Mouse (Mus musculus): ENCODE measurements around the gene Map3k20. TPM values are rescaled to one million over a fixed set of nuclear protein-coding genes. Genes with fewer than 3 reads are reported as not detected.

Map3k20 gene
- polyA plus RNA-seq, 1 experiment from 2014 or later = 4.8 TPM

DNA sequence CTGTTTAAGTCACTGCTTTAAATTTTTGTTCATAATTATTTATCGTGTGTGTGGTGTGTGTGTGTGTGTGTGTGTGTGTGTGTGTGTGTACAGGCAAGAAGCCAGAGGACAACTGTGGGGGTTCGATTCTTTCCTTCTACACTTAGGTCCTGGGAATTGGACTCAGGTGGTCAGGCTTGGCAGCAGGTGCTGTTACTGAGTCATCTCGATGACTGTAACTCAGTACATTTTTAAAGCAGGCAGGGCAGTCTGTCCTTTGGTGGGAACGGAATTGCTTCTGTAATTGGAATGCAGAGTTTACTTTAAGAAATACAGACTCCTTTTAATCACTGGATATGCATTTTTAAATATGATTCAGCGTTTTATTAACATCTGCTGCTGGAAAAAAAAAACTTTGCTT, 22.9 kb downstream of the Map3k20 start:
- TF ChIP-seq EP300 (IDR thresholded peaks at IDR 0.05; ENCODE audit: low read depth) (no peak), CTCF (IDR thresholded peaks at IDR 0.05; ENCODE audit: low read depth) (no peak)
- DNase-seq = no peak
- no peak for ATAC-seq
- Histone ChIP-seq H3K36me3 (replicated peaks; ENCODE audit: insufficient read depth, low read length) (peaks cover 5% of the 10 kb centered on the region; the same call in 1 of the 2 replicates), H3K9ac (replicated peaks) (no peak overlapping the region), H3K27me3 (ENCODE audit: insufficient read depth, low read length) (no peaks in the 10 kb centered on the region), H3K4me2 (ENCODE audit: low read depth, low read length) (no peak overlapping the region), H3K4me3 (ENCODE audit: low read depth, low read length) (no peak overlapping the region), H3K4me1 (ENCODE audit: insufficient read depth) (peaks cover 7% of the 10 kb centered on the region), H3K27ac (ENCODE audit: low read depth) (no peak overlapping the region), H3K9me3 (ENCODE audit: low read length) (no peaks in the 10 kb centered on the region)
- WGBS (ENCODE audit: insufficient replicate concordance) = 78% methylated on average over 5 of the region's 5 CpGs

DNA sequence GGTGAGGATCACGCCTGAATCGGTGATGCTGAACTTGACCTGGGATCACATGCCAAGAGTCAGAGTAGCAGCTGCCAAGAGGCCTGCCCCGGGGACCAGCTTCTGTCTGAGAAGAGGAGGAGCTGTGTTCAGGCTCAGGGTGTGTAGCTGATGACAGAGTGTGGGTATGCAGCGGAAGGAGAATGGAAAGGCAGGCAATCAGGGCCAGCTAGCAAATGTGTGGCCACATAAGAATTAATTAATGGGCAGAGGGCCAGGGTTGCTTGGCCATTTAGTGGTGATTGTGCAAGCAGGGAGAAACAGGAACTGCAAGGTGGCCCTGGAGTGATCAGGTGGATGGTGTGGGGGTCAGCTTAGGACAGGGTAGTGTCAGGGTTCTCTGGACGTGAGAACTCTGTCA, 23.5 kb downstream of the Map3k20 start:
- no peak overlapping the region for H3K4me3 ChIP-seq (ENCODE audit: low read depth, low read length)
- H3K9me3 ChIP-seq (ENCODE audit: low read length) = no peaks in the 10 kb centered on the region
- TF ChIP-seq CTCF (IDR thresholded peaks at IDR 0.05; ENCODE audit: low read depth) (no peak), EP300 (IDR thresholded peaks at IDR 0.05; ENCODE audit: low read depth) (no peak)
- 81% methylated on average over 5 of the region's 5 CpGs for WGBS (ENCODE audit: insufficient replicate concordance)
- no peak overlapping the region for H3K27ac ChIP-seq (ENCODE audit: low read depth)
- H3K27me3 ChIP-seq (ENCODE audit: insufficient read depth, low read length) = no peaks in the 10 kb centered on the region
- peaks cover 5% of the 10 kb centered on the region; the same call in 1 of the 2 replicates for H3K36me3 ChIP-seq (replicated peaks; ENCODE audit: insufficient read depth, low read length)
- DNase-seq (no peak), ATAC-seq (no peak)
- H3K4me2 ChIP-seq (ENCODE audit: low read depth, low read length) = no peak overlapping the region
- no peak overlapping the region for H3K9ac ChIP-seq (replicated peaks)
- peaks cover 7% of the 10 kb centered on the region for H3K4me1 ChIP-seq (ENCODE audit: insufficient read depth)

DNA sequence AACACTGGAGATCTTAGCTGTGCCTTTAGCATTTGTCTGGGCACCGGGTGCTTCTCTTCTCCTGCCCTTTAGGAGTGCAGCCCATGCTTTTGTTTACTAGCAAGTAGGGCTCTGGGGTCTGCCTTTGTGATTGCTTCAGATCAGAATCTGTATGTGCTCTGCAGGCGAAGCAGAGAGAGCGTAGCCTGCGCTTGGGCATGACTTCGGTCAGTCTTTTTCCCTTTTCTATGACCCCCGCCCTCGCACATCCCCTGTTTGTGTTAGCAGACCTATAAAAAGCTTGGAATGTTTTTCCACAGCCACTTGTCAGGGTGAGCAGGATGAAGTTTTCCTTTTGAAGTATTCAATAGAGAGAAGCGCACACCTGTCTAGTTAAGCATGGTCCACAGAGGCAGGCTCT, 26.0 kb downstream of the Map3k20 start:
- ATAC-seq = no peak
- Histone ChIP-seq H3K4me3 (ENCODE audit: low read depth, low read length) (no peak overlapping the region), H3K9me3 (ENCODE audit: low read length) (no peaks in the 10 kb centered on the region), H3K36me3 (replicated peaks; ENCODE audit: insufficient read depth, low read length) (no peaks in the 10 kb centered on the region), H3K9ac (replicated peaks) (no peak overlapping the region), H3K4me1 (ENCODE audit: insufficient read depth) (peaks cover 7% of the 10 kb centered on the region), H3K27me3 (ENCODE audit: insufficient read depth, low read length) (no peaks in the 10 kb centered on the region), H3K27ac (ENCODE audit: low read depth) (no peak overlapping the region), H3K4me2 (ENCODE audit: low read depth, low read length) (no peak overlapping the region)
- 82% methylated on average over 8 of the region's 8 CpGs for WGBS (ENCODE audit: insufficient replicate concordance)
- no peak for DNase-seq
- TF ChIP-seq EP300 (IDR thresholded peaks at IDR 0.05; ENCODE audit: low read depth) (no peak), CTCF (IDR thresholded peaks at IDR 0.05; ENCODE audit: low read depth) (no peak)

DNA sequence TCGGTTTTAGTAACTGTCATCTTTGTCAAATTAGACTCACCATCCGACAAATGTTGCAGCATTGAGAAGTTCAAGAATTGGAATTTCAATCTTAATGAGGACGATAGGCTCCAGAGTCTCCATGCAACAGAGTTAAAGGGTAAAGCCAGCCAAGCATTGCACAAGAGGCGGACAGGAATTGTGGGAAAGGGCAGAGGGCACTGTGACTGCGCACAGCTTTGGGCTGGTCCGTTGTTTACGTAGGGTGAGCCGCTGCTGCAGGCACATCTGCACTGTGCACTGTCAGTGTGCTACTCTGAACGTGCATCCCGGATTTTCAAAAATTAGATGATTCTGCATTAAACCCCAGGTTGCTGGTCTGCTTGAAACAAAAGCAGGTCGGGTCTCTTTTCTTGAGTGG, 27.9 kb downstream of the Map3k20 start:
- peak overlapping the region; percentile 72 for H3K27ac ChIP-seq (ENCODE audit: low read depth)
- H3K9ac ChIP-seq (replicated peaks) = no peak overlapping the region
- no peaks in the 10 kb centered on the region for H3K36me3 ChIP-seq (replicated peaks; ENCODE audit: insufficient read depth, low read length)
- H3K9me3 ChIP-seq (ENCODE audit: low read length) = no peaks in the 10 kb centered on the region
- no peaks in the 10 kb centered on the region for H3K27me3 ChIP-seq (ENCODE audit: insufficient read depth, low read length)
- no peak; the same call in 1 of the 2 replicates for TF ChIP-seq EP300 (IDR thresholded peaks at IDR 0.05; ENCODE audit: low read depth)
- no peak for TF ChIP-seq CTCF (IDR thresholded peaks at IDR 0.05; ENCODE audit: low read depth)
- DNase-seq (peak; percentile 71), ATAC-seq (peak; percentile 97)
- H3K4me2 ChIP-seq (ENCODE audit: low read depth, low read length) = peak overlapping the region; percentile 52
- peak overlapping the region; percentile 16 for H3K4me3 ChIP-seq (ENCODE audit: low read depth, low read length)
- WGBS (ENCODE audit: insufficient replicate concordance) = 67% methylated on average over 11 of the region's 11 CpGs
- peaks cover 12% of the 10 kb centered on the region for H3K4me1 ChIP-seq (ENCODE audit: insufficient read depth)

DNA sequence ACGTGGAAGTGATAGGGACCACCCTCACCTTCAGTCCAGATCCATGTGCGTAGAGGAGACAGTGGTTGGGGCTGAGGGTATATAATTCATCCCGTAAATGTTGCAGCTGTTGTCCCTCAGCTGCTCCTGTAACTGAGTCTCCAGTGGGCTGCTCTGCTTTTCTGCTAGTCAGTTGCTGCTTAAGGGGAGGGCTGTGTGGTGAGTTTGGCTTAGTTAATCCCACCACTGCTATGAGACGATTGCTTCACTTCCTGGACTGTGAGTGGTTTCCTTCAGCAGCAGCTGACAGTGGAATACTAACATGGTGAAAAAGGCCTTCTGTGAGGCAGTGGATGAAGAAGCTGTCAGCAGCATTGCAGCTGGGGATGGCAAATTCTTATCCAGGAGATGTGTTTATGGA, 33.0 kb downstream of the Map3k20 start:
- no peak overlapping the region for H3K4me2 ChIP-seq (ENCODE audit: low read depth, low read length)
- ATAC-seq (no peak), DNase-seq (no peak)
- no peaks in the 10 kb centered on the region for H3K9me3 ChIP-seq (ENCODE audit: low read length)
- H3K27me3 ChIP-seq (ENCODE audit: insufficient read depth, low read length) = no peaks in the 10 kb centered on the region
- no peaks in the 10 kb centered on the region for H3K36me3 ChIP-seq (replicated peaks; ENCODE audit: insufficient read depth, low read length)
- H3K27ac ChIP-seq (ENCODE audit: low read depth) = peak overlapping the region; percentile 64
- TF ChIP-seq EP300 (IDR thresholded peaks at IDR 0.05; ENCODE audit: low read depth) = no peak
- no peak for TF ChIP-seq CTCF (IDR thresholded peaks at IDR 0.05; ENCODE audit: low read depth)
- no peak overlapping the region for H3K9ac ChIP-seq (replicated peaks)
- H3K4me1 ChIP-seq (ENCODE audit: insufficient read depth) = peaks cover 20% of the 10 kb centered on the region
- WGBS (ENCODE audit: insufficient replicate concordance) = 32% methylated on average over 4 of the region's 4 CpGs
- H3K4me3 ChIP-seq (ENCODE audit: low read depth, low read length) = no peak overlapping the region

DNA sequence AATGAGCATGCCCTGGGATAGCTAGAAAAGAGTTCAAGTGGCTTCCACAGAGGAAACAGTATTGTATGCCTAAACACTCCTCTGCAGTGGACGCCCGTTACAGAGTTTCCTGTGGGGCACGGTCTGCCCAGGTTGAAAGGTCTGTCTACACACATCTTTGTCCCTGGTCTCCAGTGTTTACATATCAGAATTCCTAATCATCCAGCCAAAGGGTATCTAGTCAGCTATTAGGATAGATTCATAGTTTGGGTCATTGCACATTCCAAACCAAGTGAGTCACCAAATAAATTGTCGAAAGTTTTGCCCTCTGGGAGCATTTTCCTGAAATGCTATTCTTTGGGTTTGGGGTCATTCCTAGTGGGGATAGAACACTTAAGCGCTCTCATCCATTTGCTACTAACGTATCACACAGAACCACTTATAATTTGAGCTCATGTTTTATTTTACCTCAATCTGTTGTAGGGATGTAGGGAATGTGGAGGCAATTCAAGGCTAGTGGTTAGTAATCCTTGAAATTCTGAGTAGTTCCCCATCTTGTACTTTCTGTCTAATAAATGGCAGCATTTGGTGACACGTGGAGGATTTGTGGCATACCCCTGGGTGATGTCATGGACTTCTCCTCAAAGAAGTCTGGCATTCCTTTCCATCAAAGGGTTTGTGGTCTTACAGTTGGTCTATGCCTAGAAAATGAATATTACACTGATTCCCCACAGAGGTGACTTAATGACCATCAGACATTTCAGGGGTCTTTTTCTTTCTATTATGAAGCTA, 33.8 kb downstream of the Map3k20 start:
- Histone ChIP-seq H3K27ac (ENCODE audit: low read depth) (peak overlapping the region; percentile 64), H3K9me3 (ENCODE audit: low read length) (no peaks in the 10 kb centered on the region), H3K27me3 (ENCODE audit: insufficient read depth, low read length) (no peaks in the 10 kb centered on the region), H3K4me1 (ENCODE audit: insufficient read depth) (peaks cover 20% of the 10 kb centered on the region), H3K9ac (replicated peaks) (no peak overlapping the region), H3K4me2 (ENCODE audit: low read depth, low read length) (no peak overlapping the region), H3K4me3 (ENCODE audit: low read depth, low read length) (no peak overlapping the region), H3K36me3 (replicated peaks; ENCODE audit: insufficient read depth, low read length) (no peaks in the 10 kb centered on the region)
- ATAC-seq = peak; percentile 47; the same call in 1 of the 2 replicates
- 55% methylated on average over 7 of the region's 7 CpGs for WGBS (ENCODE audit: insufficient replicate concordance)
- no peak for DNase-seq
- TF ChIP-seq CTCF (IDR thresholded peaks at IDR 0.05; ENCODE audit: low read depth) (no peak), EP300 (IDR thresholded peaks at IDR 0.05; ENCODE audit: low read depth) (no peak)

All from liver, postnatal 0 days (tissue).